Mouse (Mus musculus): ENCODE measurements around the gene Eml6. TPM values are rescaled to one million over a fixed set of nuclear protein-coding genes. Genes with fewer than 3 reads are reported as not detected.
"Not testable (repeated sequence)": the region's sequence is repeated elsewhere in the genome, so short reads cannot be mapped to it uniquely, and the experiment has no call there.

Gene Eml6
- total RNA-seq, 2 experiments from 2014 or later = 3.0 to 5.3 TPM

- DNase-seq = no peak
Measured at GRCm38 (mm10) chr11:29840606-29841227, 185.1 kb downstream of the Eml6 start.

- DNase-seq = peak; percentile 37
Measured at GRCm38 (mm10) chr11:29839781-29840180, 186.1 kb downstream of the Eml6 start.

- DNase-seq = no peak
Measured at GRCm38 (mm10) chr11:29837066-29837465, 188.8 kb downstream of the Eml6 start.

- no peak for DNase-seq
Measured at GRCm38 (mm10) chr11:29827729-29828128, 198.1 kb downstream of the Eml6 start.

- DNase-seq = no peak
Measured at GRCm38 (mm10) chr11:29826001-29826400, 199.8 kb downstream of the Eml6 start.

- DNase-seq = not testable (repeated sequence)
Measured at GRCm38 (mm10) chr11:29825271-29825718, 200.5 kb downstream of the Eml6 start, which contains the start of gene 4931440F15Rik. Gene 4931440F15Rik, minus strand, starts transcription at chr11:29825668.

- not testable (repeated sequence) for DNase-seq
Measured at GRCm38 (mm10) chr11:29824474-29825270, 201.2 kb downstream of the Eml6 start.

- DNase-seq = no peak
Measured at GRCm38 (mm10) chr11:29823141-29823540, 202.7 kb downstream of the Eml6 start.

GRCm38 (mm10) chr11:29815670-29816069 lies 210.2 kb downstream of the Eml6 start:
- DNase-seq = no peak

- no peak for DNase-seq
Measured at GRCm38 (mm10) chr11:29815261-29815660, 210.6 kb downstream of the Eml6 start.

GRCm38 (mm10) chr11:29813267-29813666 lies 212.6 kb downstream of the Eml6 start:
- DNase-seq = no peak

- no peak for DNase-seq
Measured at GRCm38 (mm10) chr11:29812475-29812874, 213.4 kb downstream of the Eml6 start.

- DNase-seq = no peak
Measured at GRCm38 (mm10) chr11:29810324-29810723, 215.5 kb downstream of the Eml6 start.

- DNase-seq = no peak
Measured at GRCm38 (mm10) chr11:29808981-29809589, 216.7 kb downstream of the Eml6 start.

GRCm38 (mm10) chr11:29808173-29808980 lies 217.5 kb downstream of the Eml6 start:
- DNase-seq = peak; percentile 50

GRCm38 (mm10) chr11:29807325-29807724 lies 218.5 kb downstream of the Eml6 start:
- DNase-seq = no peak

GRCm38 (mm10) chr11:29801432-29802427 lies 224.1 kb downstream of the Eml6 start:
- no peak for DNase-seq

GRCm38 (mm10) chr11:29799839-29800238 lies 226.0 kb downstream of the Eml6 start:
- DNase-seq = no peak

GRCm38 (mm10) chr11:29795106-29795505 lies 230.7 kb downstream of the Eml6 start:
- DNase-seq = no peak

- DNase-seq = no peak
Measured at GRCm38 (mm10) chr11:29794475-29794874, 231.4 kb downstream of the Eml6 start.

GRCm38 (mm10) chr11:29790796-29791195 lies 235.0 kb downstream of the Eml6 start:
- no peak for DNase-seq
